16 mouse cellular contexts compared by ENCODE assay signal in genomic region chr10:42014086-42014485, GRCm38 (mm10). TPM values are rescaled to one million over a fixed set of nuclear protein-coding genes. Genes with fewer than 3 reads are reported as not detected.
"Had no signal": no experiment of that assay in that cellular context is flagged by ENCODE, and none has a peak within 500 bp of the region (broad histone marks: within the 10 kb centered on the region; RNA-seq: fewer than 3 reads in every experiment).

No protein-coding gene starts in this region.

- DNase-seq: kidney, postnatal 14 days; lung, adult 2 months; lung, postnatal 4 days; thymus, postnatal 4 days had no signal

- H3K27ac ChIP-seq: kidney, embryonic 15.5 days; left cerebral cortex, adult 2 months; limb, embryonic 13.5 days; liver, embryonic 15.5 days; midbrain, embryonic 15.5 days; neural tube, embryonic 12.5 days; stomach, postnatal 0 days had no signal

- ATAC-seq: lung, postnatal 0 days; midbrain, embryonic 15.5 days had no signal

- H3K27me3 ChIP-seq: midbrain, embryonic 15.5 days had no signal

- H3K4me3 ChIP-seq: kidney, embryonic 15.5 days; left cerebral cortex, adult 2 months; limb, embryonic 13.5 days; liver, embryonic 15.5 days; midbrain, embryonic 15.5 days; neural tube, embryonic 12.5 days had no signal

- H3K36me3 ChIP-seq: kidney, embryonic 15.5 days; limb, embryonic 13.5 days; liver, embryonic 15.5 days; neural tube, embryonic 12.5 days had no signal

- H3K9me3 ChIP-seq: kidney, embryonic 15.5 days; limb, embryonic 13.5 days; liver, embryonic 15.5 days; midbrain, embryonic 15.5 days; neural tube, embryonic 12.5 days had no signal

- H3K4me2 ChIP-seq: kidney, embryonic 15.5 days; limb, embryonic 13.5 days; liver, embryonic 11.5 days; liver, embryonic 15.5 days; midbrain, embryonic 11.5 days; midbrain, embryonic 15.5 days; neural tube, embryonic 12.5 days had no signal

- H3K9ac ChIP-seq: kidney, embryonic 15.5 days; limb, embryonic 13.5 days; liver, embryonic 15.5 days; midbrain, embryonic 15.5 days; neural tube, embryonic 12.5 days had no signal

RNA-seq across cellular contexts. Expression of gene Armc2, which starts 4.2 kb away (rescaled TPM):
- total RNA-seq: megakaryocyte, adult 5-6 weeks; neutrophil, adult 5-6 weeks had no signal
